Mouse (Mus musculus) midbrain, embryonic 10.5 days (tissue): Measurements from ENCODE around the gene Atp6v0a4. TPM values are rescaled to one million over a fixed set of nuclear protein-coding genes. Genes with fewer than 3 reads are reported as not detected.

Source experiments
- DNase-seq: peaks from one replicate; pipeline ENCODE4 v3.0.0-alpha.2; 2017; ENCODE audit warnings: low spot score
- H3K27ac ChIP-seq: fragments of 300-500 bp; sonication (generic); replicated peaks from 2 replicates; pipeline ENCODE4 v1.5.1; 2016; ENCODE audit warnings: mild to moderate bottlenecking
- H3K27me3 ChIP-seq: fragments of 300-500 bp; sonication (generic); 2 replicates; pipeline ENCODE4 v1.6.1; 2016; ENCODE audit warnings: low read depth, mild to moderate bottlenecking; ENCODE audit not compliant: poor library complexity, severe bottlenecking
- H3K36me3 ChIP-seq: fragments of 300-500 bp; sonication (generic); 2 replicates; pipeline ENCODE4 v1.6.1; 2016; ENCODE audit warnings: mild to moderate bottlenecking, moderate library complexity
- H3K4me1 ChIP-seq: fragments of 300-500 bp; sonication (generic); 2 replicates; pipeline ENCODE4 v1.6.1; 2016
- H3K4me3 ChIP-seq: fragments of 300-500 bp; sonication (generic); 2 replicates; pipeline ENCODE4 v1.5.1; 2016; ENCODE audit warnings: mild to moderate bottlenecking, moderate library complexity
- H3K9me3 ChIP-seq: fragments of 300-500 bp; sonication (generic); replicated peaks from 2 replicates; pipeline ENCODE4 v1.6.1; 2016; ENCODE audit warnings: mild to moderate bottlenecking
- WGBS: fragments of 180-500 bp; shearing (Covaris S2); methylation state at CpG from one replicate; pipeline ENCODE4 v1.1.7; 2016; 5-methylcytosine and 5-hydroxymethylcytosine counted together
- polyA plus RNA-seq: library from polyadenylated mRNA; unstranded; fragments of >200 nt; fragmentation: Nextera tagmentation; extraction: Ambion mirVana; gene quantifications from 2 replicates; pipeline ENCODE4 v1.2.1, GENCODE M21; 2016

The Atp6v0a4 gene
- polyA plus RNA-seq, 1 experiment from 2014 or later, result not detected

DNA sequence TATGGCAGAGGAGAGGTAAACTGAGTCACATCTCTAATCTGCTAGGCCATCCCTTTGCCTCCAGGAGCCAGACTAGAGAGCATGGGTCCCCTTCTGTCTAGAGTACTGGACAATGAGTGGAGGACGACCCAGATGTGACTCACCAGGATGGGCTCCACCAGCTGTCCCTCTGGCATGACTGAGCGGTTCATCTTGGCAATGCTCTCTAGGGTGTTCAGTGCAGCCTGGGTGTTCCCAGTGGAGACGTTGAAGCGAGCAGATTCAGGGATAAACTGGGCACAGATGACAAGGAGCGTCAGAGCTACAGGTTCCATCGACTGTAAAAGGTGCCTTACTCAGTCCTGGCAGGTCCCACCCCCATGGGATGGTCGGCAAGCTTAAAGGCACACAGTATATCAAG lies 103.0 kb downstream of the Atp6v0a4 start:
- Histone ChIP-seq H3K27me3 (no peaks in the 10 kb centered on the region), H3K27ac (no peak overlapping the region), H3K36me3 (no peaks in the 10 kb centered on the region), H3K4me1 (no peaks in the 10 kb centered on the region), H3K9me3 (no peaks in the 10 kb centered on the region), H3K4me3 (no peak overlapping the region)
- no peak for DNase-seq
- 86% methylated on average over 7 of the region's 7 CpGs for WGBS

GRCm38 (mm10) chr6:38012829-38013228 lies 111.6 kb downstream of the Atp6v0a4 start:
- Histone ChIP-seq H3K4me1 (peaks cover 6% of the 10 kb centered on the region; the same call in 1 of the 2 replicates), H3K27me3 (no peaks in the 10 kb centered on the region), H3K9me3 (no peaks in the 10 kb centered on the region), H3K4me3 (no peak overlapping the region), H3K27ac (no peak overlapping the region; the same call in 1 of the 2 replicates), H3K36me3 (no peaks in the 10 kb centered on the region)
- no peak for DNase-seq
- 85% methylated on average over 2 of the region's 2 CpGs for WGBS

GRCm38 (mm10) chr6:38007459-38007858 lies 116.9 kb downstream of the Atp6v0a4 start:
- no peak overlapping the region for H3K27ac ChIP-seq
- peak; percentile 50 for DNase-seq
- 13% methylated on average over 6 of the region's 6 CpGs for WGBS
- H3K36me3 ChIP-seq, result no peaks in the 10 kb centered on the region
- H3K9me3 ChIP-seq, result no peaks in the 10 kb centered on the region
- peaks cover 2% of the 10 kb centered on the region; the same call in 1 of the 2 replicates for H3K4me1 ChIP-seq
- H3K4me3 ChIP-seq, result no peak overlapping the region
- H3K27me3 ChIP-seq, result no peaks in the 10 kb centered on the region

Other genes with a start within 250 kb of the Atp6v0a4 start
- 0.91 and 1.3 TPM in 2 replicates for gene Svopl, start 77.6 kb downstream of the Atp6v0a4 start, polyA plus RNA-seq
- gene Tmem213, start 15.3 kb downstream of the Atp6v0a4 start, polyA plus RNA-seq, result not detected in 2 replicates
- 5.6 and 7.2 TPM in 2 replicates for gene D630045J12Rik, start 129.4 kb upstream of the Atp6v0a4 start, polyA plus RNA-seq
- 12.9 and 13.6 TPM in 2 replicates for gene Zc3hav1l, start 174.7 kb upstream of the Atp6v0a4 start, polyA plus RNA-seq
- gene Zc3hav1, start 230.0 kb upstream of the Atp6v0a4 start, polyA plus RNA-seq, result 2.1 and 2.4 TPM in 2 replicates